Mouse (Mus musculus): ENCODE measurements around the gene Gm48552.

GRCm38 (mm10) chr10:81378553-81379182, 10.1 kb upstream of the Gm48552 start:
- TF ChIP-seq CTCF (IDR thresholded peaks at IDR 0.05; ENCODE audit: extremely low read depth, insufficient read depth, low read length) (no peak), POLR2A (IDR thresholded peaks at IDR 0.05; ENCODE audit: extremely low read depth, insufficient read depth, low read length) (0 out of 2 replicates have a peak, but pooled peaks have one; percentile 15)

All from cortical plate, adult 2 months (tissue).